Mouse (Mus musculus): ENCODE results near the gene Psmd8.

DNA sequence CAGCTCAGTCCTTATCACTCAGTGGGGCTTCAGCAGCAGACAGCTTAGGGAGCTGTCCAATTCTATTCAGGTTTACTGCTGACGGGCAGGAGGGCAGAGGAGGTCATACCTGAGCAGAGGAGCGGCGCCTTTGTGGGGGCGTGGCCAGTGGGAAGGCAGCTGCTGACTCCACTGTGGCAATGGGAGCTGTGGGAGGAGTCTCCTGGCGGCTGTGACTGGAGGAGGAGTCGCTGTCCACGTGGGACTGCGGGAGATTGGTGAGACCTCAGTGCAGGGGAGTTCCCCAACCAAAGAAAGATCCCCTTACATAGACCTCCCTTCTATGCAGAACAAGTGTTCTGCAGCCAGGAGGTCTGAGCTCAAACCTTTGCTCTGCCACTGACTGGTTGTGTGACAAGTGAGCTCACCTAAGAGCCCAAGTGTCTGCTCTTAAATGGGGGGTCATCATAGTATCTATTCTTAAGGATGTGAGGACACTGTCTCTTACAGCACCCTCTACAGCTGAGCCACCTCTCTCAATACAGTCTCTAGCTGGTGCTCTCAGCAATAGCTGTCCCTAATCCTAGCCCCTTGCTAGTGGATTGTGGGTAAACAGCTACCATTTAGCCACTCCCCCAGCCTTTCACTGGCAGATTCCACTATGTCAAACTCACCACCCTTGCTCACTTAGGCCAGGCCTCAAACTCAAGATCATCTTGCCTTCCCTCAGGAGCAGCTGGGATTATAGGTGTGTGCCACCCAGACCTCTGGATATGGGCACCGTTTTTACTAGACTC lies 17.6 kb downstream of the Psmd8 start:
- no peak for TF ChIP-seq POLR2A (IDR thresholded peaks at IDR 0.05; ENCODE audit: borderline replicate concordance, extremely low read depth, insufficient read depth, insufficient read length, poor library complexity, severe bottlenecking)
- TF ChIP-seq CTCF (IDR thresholded peaks at IDR 0.05; ENCODE audit: borderline replicate concordance, extremely low read depth, insufficient read depth, insufficient read length): no peak

Measured in brain, embryonic 14.5 days (tissue).